Mouse (Mus musculus) forebrain, embryonic 15.5 days (tissue): Measurements from ENCODE around the gene Wbp2. TPM values are rescaled to one million over a fixed set of nuclear protein-coding genes. Genes with fewer than 3 reads are reported as not detected.

Experiments used
- ATAC-seq: fragments of 200-750 bp; cut with Nextera tagmentation; replicated peaks from 2 replicates; pipeline ENCODE4 v1.8.0; 2017; ENCODE audit warnings: mild to moderate bottlenecking, moderate TSS enrichment, moderate library complexity
- H3K27ac ChIP-seq: fragments of 300-500 bp; sonication (generic); replicated peaks from 2 replicates; pipeline ENCODE4 v1.5.1; 2015; ENCODE audit warnings: mild to moderate bottlenecking, inconsistent platforms
- H3K27me3 ChIP-seq: fragments of 300-500 bp; sonication (generic); 2 replicates; pipeline ENCODE4 v1.6.1; 2015; ENCODE audit warnings: inconsistent platforms
- H3K36me3 ChIP-seq: fragments of 300-500 bp; sonication (generic); 2 replicates; pipeline ENCODE4 v1.6.1; 2015; ENCODE audit warnings: mild to moderate bottlenecking, inconsistent platforms
- H3K4me1 ChIP-seq: fragments of 300-500 bp; sonication (generic); 2 replicates; pipeline ENCODE4 v1.6.1; 2015; ENCODE audit warnings: inconsistent platforms
- H3K4me2 ChIP-seq: fragments of 300-500 bp; sonication (generic); replicated peaks from 2 replicates; pipeline ENCODE4 v1.6.1; 2015; ENCODE audit warnings: mild to moderate bottlenecking, inconsistent platforms
- H3K4me3 ChIP-seq: fragments of 300-500 bp; sonication (generic); 2 replicates; pipeline ENCODE4 v1.5.1; 2015; ENCODE audit warnings: mild to moderate bottlenecking, inconsistent platforms
- H3K9ac ChIP-seq: fragments of 300-500 bp; sonication (generic); replicated peaks from 2 replicates; pipeline ENCODE4 v1.6.1; 2015; ENCODE audit warnings: mild to moderate bottlenecking, inconsistent platforms
- H3K9me3 ChIP-seq: fragments of 300-500 bp; sonication (generic); 2 replicates; pipeline ENCODE4 v1.6.1; 2016; ENCODE audit warnings: inconsistent platforms
- WGBS: fragments of 180-500 bp; shearing (Covaris S2); methylation state at CpG from one replicate; pipeline ENCODE4 v1.1.7; 2015; ENCODE audit warnings: mixed read lengths; 5-methylcytosine and 5-hydroxymethylcytosine counted together
- polyA plus RNA-seq: library from polyadenylated mRNA; unstranded; fragments of >200 nt; fragmentation: Nextera tagmentation; extraction: Ambion mirVana; gene quantifications from 2 replicates; pipeline ENCODE4 v1.2.1, GENCODE M21; 2015

Wbp2 gene
- polyA plus RNA-seq, 1 experiment from 2014 or later = 138 TPM

GRCm38 (mm10) chr11:116107777-116108285 is 21.0 kb upstream of the Wbp2 start:
- H3K9me3 ChIP-seq = no peaks in the 10 kb centered on the region
- no peak overlapping the region for H3K9ac ChIP-seq
- H3K4me3 ChIP-seq = 0 out of 2 replicates have a peak overlapping the region, but pooled peaks have one; percentile 2
- peaks cover 46% of the 10 kb centered on the region for H3K4me1 ChIP-seq
- ATAC-seq = no peak
- peak overlapping the region; percentile 46; the same call in 1 of the 2 replicates for H3K4me2 ChIP-seq
- WGBS = 13% methylated on average over 19 of the region's 19 CpGs
- H3K27me3 ChIP-seq = peaks cover 67% of the 10 kb centered on the region
- H3K36me3 ChIP-seq = no peaks in the 10 kb centered on the region
- H3K27ac ChIP-seq = no peak overlapping the region

- H3K4me2 ChIP-seq = no peak overlapping the region
- WGBS = 22% methylated on average over 14 of the region's 14 CpGs
- no peak overlapping the region for H3K27ac ChIP-seq
- H3K27me3 ChIP-seq = peaks cover 66% of the 10 kb centered on the region
- H3K9me3 ChIP-seq = no peaks in the 10 kb centered on the region
- no peak overlapping the region for H3K4me3 ChIP-seq
- H3K36me3 ChIP-seq = no peaks in the 10 kb centered on the region
- H3K4me1 ChIP-seq = peaks cover 50% of the 10 kb centered on the region
- no peak for ATAC-seq
- H3K9ac ChIP-seq = no peak overlapping the region
Measured at GRCm38 (mm10) chr11:116106963-116107776, 20.4 kb upstream of the Wbp2 start.

GRCm38 (mm10) chr11:116106154-116106962 is 19.6 kb upstream of the Wbp2 start:
- Histone ChIP-seq H3K4me3 (no peak overlapping the region), H3K9me3 (no peaks in the 10 kb centered on the region), H3K27ac (no peak overlapping the region), H3K27me3 (peaks cover 58% of the 10 kb centered on the region), H3K4me1 (peaks cover 58% of the 10 kb centered on the region), H3K4me2 (no peak overlapping the region), H3K36me3 (no peaks in the 10 kb centered on the region), H3K9ac (no peak overlapping the region)
- 33% methylated on average over 32 of the region's 32 CpGs for WGBS
- ATAC-seq = no peak

GRCm38 (mm10) chr11:116105065-116105464 is 18.3 kb upstream of the Wbp2 start:
- Histone ChIP-seq H3K27me3 (peaks cover 45% of the 10 kb centered on the region), H3K4me1 (peaks cover 55% of the 10 kb centered on the region), H3K4me3 (no peak overlapping the region), H3K4me2 (no peak overlapping the region), H3K9ac (no peak overlapping the region), H3K36me3 (no peaks in the 10 kb centered on the region), H3K9me3 (no peaks in the 10 kb centered on the region), H3K27ac (no peak overlapping the region)
- WGBS = 90% methylated on average over 2 of the region's 2 CpGs
- ATAC-seq = no peak

- Histone ChIP-seq H3K4me3 (no peak overlapping the region), H3K36me3 (no peaks in the 10 kb centered on the region), H3K27me3 (peaks cover 36% of the 10 kb centered on the region), H3K9ac (no peak overlapping the region), H3K4me2 (no peak overlapping the region), H3K27ac (no peak overlapping the region), H3K4me1 (peaks cover 47% of the 10 kb centered on the region), H3K9me3 (no peaks in the 10 kb centered on the region)
- no peak for ATAC-seq
- 44% methylated on average over 14 of the region's 14 CpGs for WGBS
Measured at GRCm38 (mm10) chr11:116104006-116104646, 17.3 kb upstream of the Wbp2 start.

GRCm38 (mm10) chr11:116103572-116103971 is 16.8 kb upstream of the Wbp2 start:
- H3K4me1 ChIP-seq = peaks cover 41% of the 10 kb centered on the region
- H3K27me3 ChIP-seq = peaks cover 32% of the 10 kb centered on the region
- no peak overlapping the region for H3K9ac ChIP-seq
- 0 out of 2 replicates have a peak overlapping the region, but pooled peaks have one; percentile 5 for H3K27ac ChIP-seq
- H3K9me3 ChIP-seq = no peaks in the 10 kb centered on the region
- WGBS = 72% methylated on average over 12 of the region's 12 CpGs
- no peaks in the 10 kb centered on the region for H3K36me3 ChIP-seq
- no peak overlapping the region for H3K4me3 ChIP-seq
- no peak for ATAC-seq
- no peak overlapping the region for H3K4me2 ChIP-seq

- Histone ChIP-seq H3K4me3 (no peak overlapping the region), H3K27ac (peak overlapping the region; percentile 80), H3K4me2 (no peak overlapping the region), H3K9me3 (no peaks in the 10 kb centered on the region), H3K27me3 (peaks cover 21% of the 10 kb centered on the region), H3K9ac (no peak overlapping the region), H3K36me3 (no peaks in the 10 kb centered on the region), H3K4me1 (peaks cover 31% of the 10 kb centered on the region)
- ATAC-seq = no peak; the same call in 1 of the 2 replicates
- WGBS = 38% methylated on average over 3 of the region's 4 CpGs
Measured at GRCm38 (mm10) chr11:116102472-116102871, 15.7 kb upstream of the Wbp2 start.

- Histone ChIP-seq H3K27ac (peak overlapping the region; percentile 80), H3K9ac (no peak overlapping the region; the same call in 1 of the 2 replicates), H3K9me3 (no peaks in the 10 kb centered on the region), H3K4me1 (peaks cover 28% of the 10 kb centered on the region), H3K4me2 (no peak overlapping the region), H3K4me3 (no peak overlapping the region), H3K36me3 (no peaks in the 10 kb centered on the region), H3K27me3 (peaks cover 16% of the 10 kb centered on the region)
- peak; percentile 87 for ATAC-seq
- 7% methylated on average over 11 of the region's 11 CpGs for WGBS
Measured at GRCm38 (mm10) chr11:116101931-116102381, 15.2 kb upstream of the Wbp2 start.

- Histone ChIP-seq H3K4me3 (no peak overlapping the region), H3K9ac (no peak overlapping the region), H3K27me3 (peaks cover 5% of the 10 kb centered on the region), H3K9me3 (no peaks in the 10 kb centered on the region), H3K4me1 (peaks cover 24% of the 10 kb centered on the region), H3K36me3 (no peaks in the 10 kb centered on the region), H3K4me2 (no peak overlapping the region), H3K27ac (peak overlapping the region; percentile 80)
- 83% methylated on average over 7 of the region's 7 CpGs for whole genome bisulfite sequencing
- ATAC-seq = no peak
Measured at GRCm38 (mm10) chr11:116100839-116101238, 14.0 kb upstream of the Wbp2 start.

GRCm38 (mm10) chr11:116100385-116100784 is 13.6 kb upstream of the Wbp2 start:
- no peak for ATAC-seq
- 85% methylated on average over 6 of the region's 6 CpGs for WGBS
- no peak overlapping the region for H3K9ac ChIP-seq
- peaks cover 24% of the 10 kb centered on the region for H3K4me1 ChIP-seq
- H3K4me2 ChIP-seq = no peak overlapping the region
- H3K27me3 ChIP-seq = peaks cover under 1% of the 10 kb centered on the region; the same call in 1 of the 2 replicates
- H3K27ac ChIP-seq = no peak overlapping the region
- H3K36me3 ChIP-seq = no peaks in the 10 kb centered on the region
- no peaks in the 10 kb centered on the region for H3K9me3 ChIP-seq
- H3K4me3 ChIP-seq = no peak overlapping the region

- Histone ChIP-seq H3K27me3 (no peaks in the 10 kb centered on the region), H3K36me3 (no peaks in the 10 kb centered on the region), H3K27ac (no peak overlapping the region), H3K9me3 (no peaks in the 10 kb centered on the region), H3K4me3 (no peak overlapping the region), H3K4me2 (no peak overlapping the region), H3K4me1 (peaks cover 22% of the 10 kb centered on the region), H3K9ac (no peak overlapping the region)
- WGBS = 93% methylated on average over 6 of the region's 6 CpGs
- no peak for ATAC-seq
Measured at GRCm38 (mm10) chr11:116099462-116099861, 12.7 kb upstream of the Wbp2 start.
